Mouse (Mus musculus): ENCODE measurements at regions not wholly inside any gene's neighbourhood (a gene's known extent, or its start where the extent isn't known, plus 50 kb on each side); places are given as distances from the start of the nearest gene placed in this dataset.

DNA sequence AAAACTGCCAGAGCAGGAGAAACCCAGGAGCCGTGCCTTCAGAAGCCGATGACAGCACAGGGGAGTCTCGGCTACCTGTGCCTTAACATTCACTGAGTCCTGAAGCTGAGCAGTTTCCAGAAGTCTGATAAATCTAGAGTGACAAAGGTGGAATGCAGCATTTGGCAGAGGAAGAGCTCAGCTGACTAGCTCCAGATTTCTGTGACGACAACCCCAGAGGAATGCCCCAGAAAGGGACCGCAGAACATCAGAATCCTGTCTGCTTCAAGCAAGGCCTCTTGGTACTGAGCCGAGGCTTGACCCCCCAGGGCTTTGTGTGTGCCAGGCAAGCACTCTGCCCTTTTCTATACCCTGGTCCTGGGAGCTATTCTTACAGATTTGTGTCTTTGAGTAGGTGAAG is 119.0 kb upstream of the Irf2bp2 start:
- DNase-seq, result no peak

DNA sequence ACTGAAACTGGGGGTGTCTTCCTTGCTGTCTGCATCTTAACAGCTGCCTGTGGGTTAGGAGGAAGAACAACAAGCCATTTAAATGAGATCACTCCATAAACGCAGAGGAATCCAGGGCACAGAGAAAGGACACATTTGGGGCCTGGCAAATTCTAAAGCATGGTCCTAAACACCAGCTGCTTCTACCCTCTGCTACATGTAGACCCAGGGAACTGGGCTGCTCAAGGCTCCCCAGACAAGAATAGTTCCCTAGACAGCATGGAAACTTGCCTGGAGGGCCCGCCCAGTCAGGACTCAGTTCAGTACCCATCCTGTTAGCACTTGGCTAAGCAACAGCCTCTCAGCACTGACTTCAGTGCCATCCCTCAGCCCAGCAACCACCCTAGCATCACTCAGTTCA is 115.2 kb upstream of the Irf2bp2 start:
- no peak for DNase-seq

DNA sequence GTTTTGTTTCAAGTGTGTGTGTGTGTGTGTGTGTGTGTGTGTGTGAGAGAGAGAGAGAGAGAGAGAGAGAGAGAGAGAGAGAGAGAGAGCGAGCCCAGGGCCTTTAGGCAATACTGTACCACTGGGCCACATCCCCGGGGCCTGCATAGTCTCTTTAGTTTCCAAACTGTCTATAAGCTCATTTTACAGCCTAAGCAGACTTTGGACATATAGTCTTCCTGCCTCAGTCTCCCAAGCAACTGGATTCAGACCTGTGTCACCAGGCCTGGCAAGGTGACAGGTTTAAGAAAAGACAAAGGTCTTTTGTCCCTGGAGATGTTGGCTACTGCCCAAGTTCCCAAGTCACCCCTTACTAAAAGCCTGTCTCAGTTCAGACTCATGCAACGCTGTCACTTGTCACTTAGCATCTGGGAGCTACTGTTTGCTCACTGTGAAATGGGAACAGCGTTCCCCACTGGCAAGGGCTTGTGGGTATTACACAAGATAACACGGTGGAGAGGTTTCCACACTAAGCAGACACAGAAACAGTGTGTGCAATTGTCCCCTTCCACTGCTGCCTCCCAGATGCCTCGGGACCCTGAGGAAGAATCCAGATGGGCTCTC is 113.6 kb upstream of the Irf2bp2 start:
- no peak for DNase-seq

DNA sequence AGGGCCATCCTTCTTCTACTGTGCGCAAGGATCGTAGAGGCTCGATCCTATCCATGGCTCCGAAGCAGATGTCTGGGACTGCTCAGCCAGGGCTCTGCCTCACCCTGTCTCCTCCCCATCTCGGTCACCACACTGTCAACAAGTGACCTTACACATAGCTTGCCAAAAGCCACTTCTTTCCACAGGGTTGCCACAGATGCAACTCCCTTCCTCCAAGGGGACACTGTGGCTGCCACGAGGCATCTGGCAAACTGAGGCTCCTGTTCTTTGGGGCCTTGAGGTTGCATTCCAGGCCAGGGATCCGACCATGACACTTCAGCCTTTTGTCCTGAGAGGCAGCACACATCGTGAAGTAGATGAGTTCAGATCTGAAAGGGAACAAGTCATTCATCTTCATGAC is 112.5 kb upstream of the Irf2bp2 start:
- no peak for DNase-seq

DNA sequence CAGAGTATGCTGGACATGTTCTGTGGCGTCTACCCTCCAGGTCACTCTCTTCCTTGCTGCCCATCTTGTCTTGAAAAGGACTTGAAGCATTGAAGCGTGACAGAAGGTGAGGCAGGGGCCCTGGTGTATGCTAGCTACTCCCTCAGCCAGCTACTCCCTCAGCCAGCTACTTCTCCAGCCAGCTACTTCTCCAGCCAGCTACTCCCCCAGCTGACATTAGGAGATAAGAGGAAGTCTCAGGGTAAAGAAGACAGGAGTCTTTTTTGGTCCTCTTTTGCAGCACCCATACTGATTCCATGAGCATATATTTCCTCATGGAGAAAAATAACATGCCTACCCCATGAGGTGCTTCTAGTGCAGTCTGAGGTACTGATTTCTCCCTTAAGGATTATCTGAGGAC is 111.6 kb upstream of the Irf2bp2 start:
- DNase-seq, result no peak

DNA sequence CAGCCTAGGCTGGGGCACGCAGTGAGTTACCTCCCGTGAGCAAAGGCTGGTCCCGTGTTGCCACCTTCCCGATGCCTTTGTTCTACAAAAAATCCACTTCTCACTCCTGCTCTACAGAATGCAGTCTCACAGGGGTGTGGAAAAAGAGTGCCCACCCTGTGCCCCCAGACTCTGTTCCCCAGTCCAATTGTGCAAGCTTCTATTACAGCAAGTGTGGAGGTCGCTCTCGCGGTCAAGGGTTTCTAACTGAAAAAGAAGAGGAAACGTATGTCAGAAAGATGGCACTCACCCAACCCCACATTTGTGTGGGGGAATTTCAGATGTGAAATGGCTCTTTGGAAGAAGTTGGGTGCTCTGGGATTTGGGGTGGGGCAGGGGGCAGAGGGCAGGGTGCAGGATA is 110.9 kb upstream of the Irf2bp2 start:
- no peak for DNase-seq

DNA sequence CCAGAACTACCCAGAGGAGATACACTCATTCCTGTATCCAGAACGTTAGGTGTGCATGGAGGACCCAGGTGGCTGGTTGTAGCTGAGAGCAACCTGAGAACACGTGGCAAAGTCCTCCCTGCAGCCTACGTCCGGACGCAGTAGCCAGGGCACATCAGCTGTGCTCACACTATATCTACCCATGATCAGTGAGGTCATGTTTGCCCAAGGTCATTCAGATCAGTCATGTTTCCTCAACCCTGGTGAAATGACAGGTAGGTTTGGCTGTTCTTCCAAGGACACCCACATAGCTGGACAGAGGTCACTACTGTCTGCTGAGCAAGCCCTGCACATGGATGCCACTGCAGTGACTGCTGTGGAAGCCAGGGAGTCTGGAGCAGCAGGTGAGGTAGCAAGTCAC is 109.8 kb upstream of the Irf2bp2 start:
- DNase-seq, result no peak

DNA sequence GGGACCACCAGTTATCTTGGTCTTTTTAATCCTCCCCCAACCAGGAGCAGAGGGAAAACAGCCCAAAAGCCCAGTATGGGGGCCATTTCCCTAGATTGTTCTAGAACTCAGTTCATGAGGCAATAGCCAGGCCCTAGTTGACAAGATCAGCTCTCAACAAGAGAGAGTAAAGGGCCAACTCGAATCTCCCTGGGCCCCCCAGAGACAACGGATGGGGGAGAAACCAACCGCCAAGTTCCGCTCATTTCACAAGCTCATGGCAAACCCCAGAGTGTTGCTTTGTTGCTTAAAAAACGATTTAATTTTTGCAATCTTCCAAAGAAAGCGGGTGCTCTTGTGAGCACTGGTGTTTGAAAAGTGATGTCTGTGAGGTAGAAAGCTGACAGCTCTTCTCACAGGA is 108.5 kb upstream of the Irf2bp2 start:
- DNase-seq, result no peak

DNA sequence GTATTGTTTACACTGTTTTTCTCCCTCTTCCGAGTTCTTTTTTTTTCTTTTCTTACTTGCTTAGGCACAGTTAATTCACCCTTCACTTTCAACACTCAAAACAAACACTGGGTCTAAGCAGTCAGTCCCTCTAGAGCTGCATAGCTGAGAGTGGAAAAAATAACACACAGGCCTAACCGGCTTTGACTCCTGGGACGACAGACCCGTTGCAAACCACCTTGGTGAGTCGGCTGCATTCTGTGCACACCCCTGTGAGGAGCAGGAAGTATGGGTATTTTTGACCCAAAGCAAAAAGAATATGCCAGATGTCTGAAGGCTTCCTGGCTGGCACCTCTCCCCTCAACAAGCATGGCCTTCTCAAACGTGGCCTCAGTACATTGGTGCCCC is 105.6 kb upstream of the Irf2bp2 start:
- no peak for DNase-seq

DNA sequence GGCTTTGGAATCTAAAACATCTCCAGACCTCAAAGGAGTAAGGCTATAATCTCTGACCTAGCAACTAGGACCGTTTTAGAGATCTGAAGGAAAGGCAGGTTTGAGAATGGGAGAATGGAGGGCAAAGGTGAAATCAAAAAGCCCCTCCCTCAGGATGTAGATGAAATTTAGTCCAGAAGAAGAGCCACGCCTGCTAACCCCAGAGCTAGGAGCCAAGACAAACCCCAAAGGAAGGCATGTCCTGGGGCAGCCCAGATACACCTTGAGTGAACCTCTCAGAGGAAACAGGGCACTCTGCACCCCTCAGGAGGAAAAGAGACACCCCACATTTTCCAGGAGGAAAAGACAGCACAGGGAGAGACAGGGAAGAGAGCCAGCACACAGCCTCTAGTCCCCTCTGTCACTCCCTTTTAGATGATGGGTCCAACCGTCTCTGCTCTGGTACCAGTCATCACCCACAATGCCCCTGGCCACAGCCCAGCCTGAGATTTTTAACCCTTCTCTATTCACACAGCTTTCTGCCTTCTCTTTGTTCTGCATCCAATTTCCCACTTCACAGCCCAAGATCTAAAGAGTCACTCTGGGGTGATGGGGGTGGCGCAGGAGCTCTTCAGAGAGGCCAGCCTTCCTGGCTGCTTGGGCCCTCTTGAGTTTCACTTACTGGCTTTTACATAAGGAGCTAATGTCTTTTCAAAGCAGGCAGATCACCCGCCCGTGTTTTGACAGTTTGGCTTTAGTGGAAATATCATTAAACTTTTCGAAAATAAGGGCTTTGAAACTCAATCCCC is 105.0 kb upstream of the Irf2bp2 start:
- DNase-seq, result peak; percentile 34

DNA sequence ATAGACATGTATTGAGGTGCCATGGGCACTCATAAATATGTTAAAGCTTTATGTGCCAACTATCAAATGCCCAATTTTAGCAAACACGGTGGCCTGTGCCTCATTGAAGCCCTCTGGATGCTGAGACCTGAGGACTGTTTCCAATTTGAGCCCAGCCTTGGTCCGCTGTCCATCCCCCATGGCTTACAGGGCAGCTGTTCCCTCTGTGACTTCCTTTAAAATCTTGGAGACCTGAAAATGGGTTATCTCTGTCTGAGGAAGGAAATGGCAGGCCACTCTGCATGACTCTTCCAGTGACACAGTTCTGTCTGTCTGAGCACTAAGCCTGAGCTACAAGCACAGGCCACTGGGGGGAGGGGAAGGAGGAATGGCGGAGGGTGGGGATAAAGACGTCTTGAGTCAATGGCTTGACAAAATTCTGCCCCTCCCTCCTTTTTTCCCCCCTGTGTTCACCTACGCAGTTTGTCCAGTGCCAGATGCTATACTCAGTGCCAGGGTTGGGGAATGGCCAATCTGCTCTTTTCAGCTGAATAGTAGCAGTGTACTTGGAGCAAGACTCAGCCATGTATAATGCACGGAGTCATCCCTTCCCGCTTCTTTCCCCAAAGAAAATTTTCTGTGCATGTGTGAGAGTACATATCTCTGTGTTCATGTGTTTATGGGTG is 102.7 kb upstream of the Irf2bp2 start:
- DNase-seq, result no peak

DNA sequence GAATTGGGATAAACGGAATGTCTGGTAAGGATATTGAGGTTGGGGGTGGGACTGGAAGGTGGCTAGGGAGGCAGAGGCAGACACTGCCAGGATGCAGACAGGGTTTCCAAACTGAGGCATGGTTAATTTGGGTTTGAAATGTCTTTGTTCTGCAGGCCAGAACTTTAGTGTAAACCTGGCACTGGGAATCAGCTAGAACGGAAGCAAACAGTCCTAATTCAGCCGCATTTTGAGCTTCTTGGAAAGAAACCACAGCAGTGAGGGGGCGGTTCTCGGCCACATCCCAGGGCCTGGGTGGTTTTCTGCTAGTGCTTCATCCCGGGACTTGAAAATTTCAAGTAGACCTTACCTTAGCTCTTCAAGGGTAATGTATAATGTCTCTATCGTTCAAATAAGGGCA is 100.6 kb upstream of the Irf2bp2 start:
- DNase-seq, result peak; percentile 63

DNA sequence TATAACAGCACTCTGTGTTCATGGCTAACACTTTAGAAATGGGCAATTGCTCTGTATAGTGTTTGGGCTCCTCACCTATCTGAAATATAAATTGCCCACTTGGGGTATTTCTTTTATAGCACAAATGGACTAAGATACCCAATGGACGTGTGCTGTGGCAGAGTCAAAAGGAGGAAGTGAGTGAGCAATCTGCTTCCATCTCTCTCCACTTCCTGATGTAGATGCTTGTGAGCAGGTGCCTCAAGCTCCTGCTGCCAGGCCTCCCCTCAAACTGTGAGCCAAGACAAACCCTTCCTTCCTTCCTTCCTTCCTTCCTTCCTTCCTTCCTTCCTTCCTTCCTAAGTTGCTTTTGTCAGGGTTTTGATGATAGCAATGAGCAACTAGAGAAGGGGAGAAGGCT is 99.9 kb upstream of the Irf2bp2 start:
- no peak for DNase-seq

DNA sequence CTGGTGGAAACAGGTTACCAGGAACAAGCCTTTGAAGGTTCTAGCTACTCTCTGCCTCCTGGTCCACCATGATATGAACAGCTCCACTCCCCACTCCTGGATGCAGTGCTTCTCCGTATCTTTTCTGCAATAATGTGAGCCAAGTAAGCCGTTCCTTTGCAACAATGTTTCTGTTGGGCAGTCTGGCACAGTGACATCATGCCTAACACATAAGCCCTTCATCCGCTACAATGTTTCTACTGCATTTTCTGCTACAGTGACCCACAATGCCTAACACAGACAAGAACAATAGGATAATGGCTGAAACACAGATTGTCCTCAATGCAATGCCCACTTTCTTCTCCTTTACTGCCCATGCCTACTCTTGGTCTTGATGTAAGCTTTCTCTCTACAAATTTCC is 98.9 kb upstream of the Irf2bp2 start:
- no peak for DNase-seq

DNA sequence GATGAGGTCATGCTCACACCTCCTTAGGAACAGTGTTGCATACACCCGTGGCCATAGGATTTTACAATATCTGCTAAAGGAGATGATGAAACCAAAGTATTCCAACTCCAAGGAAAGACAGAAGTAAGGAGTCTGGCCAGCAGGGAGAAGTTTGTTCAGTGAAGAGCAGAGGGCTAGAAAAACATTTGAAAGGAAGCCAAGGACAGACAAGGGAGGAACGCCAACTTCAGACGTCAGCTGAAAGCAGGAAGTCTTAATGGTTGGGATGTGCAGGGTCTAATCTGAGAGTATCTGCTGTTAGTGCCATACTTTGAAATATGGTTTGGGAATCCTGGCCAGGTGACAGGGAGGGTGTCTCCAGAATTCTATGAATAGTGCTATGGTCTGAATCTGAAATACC is 98.5 kb upstream of the Irf2bp2 start:
- DNase-seq, result peak; percentile 79

DNA sequence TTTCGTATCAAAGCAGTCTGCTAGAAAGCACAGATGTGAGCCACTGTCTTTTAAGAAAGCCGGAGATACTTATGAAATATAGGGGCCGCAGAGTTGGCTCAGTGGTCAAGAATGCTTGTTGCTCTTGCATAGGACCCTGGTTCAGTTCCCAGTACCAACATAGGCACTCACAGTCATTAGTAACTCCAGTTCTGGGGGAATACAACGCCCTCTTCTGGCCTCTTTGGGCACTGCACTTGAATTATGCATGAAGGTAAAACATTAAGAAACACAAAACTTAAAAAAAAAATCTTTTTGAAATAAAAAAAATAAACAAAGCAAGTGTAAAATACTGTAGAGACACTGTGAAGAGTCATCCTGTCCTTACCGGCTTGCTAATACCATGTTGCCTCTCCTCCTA is 94.7 kb upstream of the Irf2bp2 start:
- DNase-seq, result no peak

DNA sequence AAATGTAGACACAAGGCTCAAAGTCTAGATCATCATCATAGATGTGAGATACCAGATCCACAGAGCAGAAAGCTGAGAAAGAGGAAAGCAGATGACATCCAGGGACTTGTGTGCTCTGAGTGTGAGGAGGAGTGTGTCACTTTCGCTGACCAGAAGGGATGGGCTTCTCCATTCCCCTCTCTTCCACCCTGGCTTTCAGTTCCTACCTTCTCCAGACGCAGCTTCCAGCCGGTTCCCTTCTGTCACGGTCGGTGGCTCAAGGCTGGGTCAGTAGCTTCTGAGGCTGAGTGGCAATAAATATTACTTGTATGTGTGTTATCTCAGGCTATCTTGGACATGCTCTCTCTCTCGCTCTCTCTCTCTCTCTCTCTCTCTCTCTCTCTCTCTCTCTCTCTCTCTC is 94.2 kb upstream of the Irf2bp2 start:
- DNase-seq, result no peak

DNA sequence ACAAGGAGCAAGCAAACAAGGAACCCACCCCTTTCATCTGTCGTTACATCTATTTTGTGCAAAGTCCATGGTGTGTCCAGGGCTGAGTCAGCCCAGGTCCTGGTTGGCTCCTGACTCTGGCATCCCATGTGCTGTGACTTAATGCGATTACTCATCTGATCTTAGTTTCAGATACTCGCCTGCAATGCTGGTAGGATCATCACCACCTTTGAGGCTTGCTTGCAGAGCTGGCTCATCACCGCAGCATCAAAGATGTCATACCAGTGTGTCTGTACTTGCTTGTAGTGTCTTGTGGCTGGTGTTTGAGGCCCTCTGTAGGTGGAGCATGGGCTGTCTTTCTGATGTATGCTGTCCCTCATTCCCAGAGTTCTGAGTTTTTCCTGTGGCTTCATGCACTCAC is 93.0 kb upstream of the Irf2bp2 start:
- peak; percentile 38 for DNase-seq

DNA sequence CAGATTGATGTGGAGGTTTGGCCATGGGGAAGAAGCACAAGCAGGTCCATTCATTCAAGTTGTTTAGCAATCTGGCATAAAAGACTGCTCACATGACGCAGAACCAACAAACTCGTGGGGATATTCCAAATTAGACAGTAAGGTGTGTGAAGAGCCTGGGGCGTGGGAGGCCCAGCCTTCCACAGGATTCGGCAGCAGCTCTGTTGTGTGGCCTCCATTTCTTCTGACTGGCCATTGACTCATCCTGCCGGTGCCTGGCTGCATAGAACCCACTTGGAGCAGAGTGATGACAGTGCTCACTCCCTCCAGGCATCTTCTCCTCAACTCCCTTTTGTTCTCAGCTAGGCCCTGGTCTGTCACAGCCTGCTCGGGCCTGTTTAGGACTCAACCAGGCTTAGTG is 91.6 kb upstream of the Irf2bp2 start:
- no peak for DNase-seq

DNA sequence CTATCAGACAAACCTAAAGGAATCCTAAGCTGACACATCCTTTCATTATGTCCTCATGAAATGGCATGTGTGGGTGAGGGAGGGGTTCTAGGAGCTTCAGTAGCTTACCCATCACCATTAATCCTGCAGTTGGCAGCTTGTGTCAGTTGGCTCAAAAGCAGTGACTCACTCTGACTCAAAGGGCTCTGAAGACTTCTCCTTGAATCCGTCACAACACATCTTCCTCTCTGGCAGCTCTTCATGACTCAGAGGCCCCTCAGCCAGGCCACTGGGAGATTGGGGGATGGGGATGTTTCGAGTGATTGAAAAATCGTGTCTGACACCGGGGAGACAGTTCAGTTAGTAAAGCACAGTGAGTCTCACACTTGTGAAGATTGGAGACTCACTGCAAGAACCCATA is 90.2 kb upstream of the Irf2bp2 start:
- no peak for DNase-seq

DNA sequence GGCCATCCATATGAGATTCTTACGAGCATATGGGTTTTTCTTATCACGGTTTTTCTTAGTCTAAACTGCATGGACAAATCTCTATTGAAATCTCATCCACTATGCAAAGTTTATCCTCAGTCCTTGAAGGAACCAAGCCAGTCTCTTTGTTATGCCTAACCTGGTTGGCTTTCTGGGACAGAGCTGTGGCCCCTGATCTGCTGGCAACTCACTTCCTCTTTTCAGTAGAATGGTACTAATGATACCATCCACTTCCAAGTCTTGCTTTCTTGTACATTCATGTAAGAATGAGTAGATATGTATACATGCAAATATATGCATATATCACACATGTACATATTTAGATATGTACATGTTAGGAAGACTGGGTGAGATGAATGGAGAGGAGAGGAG is 89.8 kb upstream of the Irf2bp2 start:
- DNase-seq, result no peak

DNA sequence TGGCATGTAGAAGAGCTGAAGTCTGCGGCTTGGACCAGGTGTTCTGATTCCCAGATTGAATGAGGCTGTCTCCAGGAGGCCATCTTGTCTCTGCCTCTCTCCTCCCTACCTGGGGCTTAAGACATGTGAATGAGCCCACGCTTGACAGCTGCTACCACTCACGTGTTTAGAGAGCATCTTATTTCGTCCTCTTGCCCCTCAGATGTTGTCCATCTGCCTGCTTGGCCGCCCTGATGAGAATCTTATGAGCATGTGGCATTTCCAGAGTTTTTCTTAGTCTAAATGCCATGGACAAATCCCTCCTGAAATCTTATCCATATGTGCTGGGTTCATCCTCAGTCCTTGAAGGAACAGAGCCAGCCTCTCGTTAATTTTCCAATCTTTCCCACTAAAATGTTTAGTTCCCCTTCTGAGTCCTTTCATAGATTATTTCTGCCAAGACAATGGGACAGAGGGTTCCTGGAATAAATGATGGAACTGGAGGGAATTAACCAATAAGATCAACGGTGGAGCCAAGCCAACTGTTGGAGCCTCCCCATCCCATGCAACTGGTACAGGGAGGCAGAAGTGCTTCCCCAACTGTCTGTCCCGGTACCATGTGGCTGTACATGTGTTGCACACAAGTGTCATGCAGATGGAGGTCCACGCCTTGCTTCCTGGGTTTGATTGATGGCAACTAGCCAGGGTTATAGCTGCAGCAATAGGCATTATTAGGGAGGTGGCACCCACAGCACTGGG is 89.2 kb upstream of the Irf2bp2 start:
- no peak for DNase-seq
